Mouse (Mus musculus) layer of hippocampus, adult 9-11 months (tissue): ENCODE results near the gene Myo6.

Source experiments
- DNase-seq: peaks from one replicate; pipeline ENCODE4 v3.0.0; 2022

The Myo6 gene

DNA sequence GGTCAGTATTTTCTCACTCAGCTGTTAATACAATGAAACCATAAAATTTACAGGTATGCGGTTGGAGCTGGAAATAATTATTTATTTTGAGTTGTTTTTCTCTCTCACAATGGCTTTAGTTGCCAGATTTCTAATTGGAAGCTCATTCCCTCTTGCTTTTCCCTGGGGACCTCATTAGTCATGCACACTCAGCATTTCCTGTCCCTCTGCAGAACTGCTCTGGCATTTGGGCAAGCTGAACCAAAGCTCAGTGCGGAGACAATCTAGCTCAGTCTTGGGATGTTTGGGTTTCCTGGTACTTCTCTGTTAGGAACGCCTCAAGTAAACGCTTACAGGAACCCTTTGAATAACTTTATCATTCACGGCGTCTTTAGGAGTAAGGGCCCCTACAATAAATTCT, 76.9 kb downstream of the Myo6 start:
- DNase-seq, result peak; percentile 8

GRCm38 (mm10) chr9:80252146-80252545, 87.3 kb downstream of the Myo6 start:
- no peak for DNase-seq

DNA sequence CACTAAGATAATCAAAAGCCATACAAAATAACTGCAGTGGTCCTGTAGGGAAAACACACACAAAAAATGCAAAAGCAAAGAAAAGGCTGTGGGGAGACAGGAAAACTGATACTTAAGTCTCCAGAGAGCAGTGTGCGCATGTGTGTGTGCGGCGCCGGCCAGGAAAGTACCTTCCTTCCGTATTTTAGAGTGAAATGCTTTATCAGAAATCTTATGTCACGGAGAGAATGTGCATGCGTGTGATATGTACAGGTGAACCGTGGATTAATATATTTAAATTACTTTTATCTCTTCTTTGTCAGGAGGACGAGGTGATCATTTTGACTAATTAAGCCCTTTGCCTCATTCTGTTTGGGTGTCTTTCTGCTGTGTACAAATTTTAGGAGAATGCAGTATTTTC, 88.4 kb downstream of the Myo6 start:
- DNase-seq, result no peak

DNA sequence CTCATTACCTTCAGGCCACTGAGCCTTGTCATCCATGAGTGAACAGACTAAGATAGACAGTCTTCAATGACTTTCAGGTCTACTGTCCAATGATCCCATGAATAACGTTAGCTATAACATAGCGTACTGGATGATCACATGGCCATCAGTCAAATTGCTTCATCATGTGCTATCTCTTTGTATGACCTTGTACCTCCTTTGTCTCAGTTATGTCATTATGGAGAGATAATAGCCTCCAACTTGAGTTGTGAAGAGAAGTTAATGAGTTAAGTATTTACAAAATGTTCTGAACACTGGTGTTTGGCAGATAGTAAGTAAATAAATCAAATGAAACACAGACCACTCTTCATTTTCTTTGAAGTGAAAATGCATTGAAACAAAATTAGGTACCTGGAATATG, 91.7 kb downstream of the Myo6 start:
- no peak for DNase-seq

GRCm38 (mm10) chr9:80258396-80258795, 93.6 kb downstream of the Myo6 start:
- no peak for DNase-seq

DNA sequence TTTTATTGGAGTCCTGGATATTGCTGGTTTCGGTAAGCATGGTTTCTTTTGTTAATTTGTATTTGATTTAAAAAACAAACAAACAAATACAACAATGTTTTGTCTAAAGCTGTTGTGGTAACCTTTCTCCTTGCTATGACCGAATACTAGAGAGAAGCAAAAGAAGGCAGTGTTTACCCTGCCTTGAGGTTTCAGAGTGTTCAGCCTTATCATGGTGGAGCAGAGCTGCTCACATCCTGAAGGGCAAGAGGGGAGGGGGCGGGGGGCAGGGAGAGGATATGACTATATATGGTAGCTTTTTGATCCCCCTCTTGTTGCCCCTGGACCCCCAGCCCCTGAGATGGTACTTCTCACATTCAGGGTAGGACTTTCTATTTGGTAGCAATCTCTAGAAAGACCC, 96.1 kb downstream of the Myo6 start:
- DNase-seq, result no peak

- no peak for DNase-seq
These were observed 97.7 kb downstream of the Myo6 start for GRCm38 (mm10) chr9:80262367-80263026.

DNA sequence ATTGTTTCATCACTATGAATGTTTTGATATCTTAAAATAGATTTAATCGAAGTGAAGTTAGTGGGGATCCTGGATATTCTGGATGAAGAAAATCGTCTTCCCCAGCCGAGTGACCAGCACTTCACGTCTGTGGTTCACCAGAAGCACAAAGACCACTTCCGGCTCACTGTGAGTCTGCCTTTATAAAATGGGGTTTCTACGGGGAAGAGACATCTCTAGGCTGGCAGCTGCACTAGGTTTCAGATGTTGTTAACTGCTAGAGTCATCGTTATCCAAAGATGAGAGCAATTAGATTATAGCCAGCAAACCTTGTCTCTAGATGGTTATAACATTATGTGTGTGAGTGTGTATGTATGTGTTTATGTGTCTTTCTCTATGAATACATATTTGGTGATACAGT, 101.3 kb downstream of the Myo6 start:
- DNase-seq, result no peak

DNA sequence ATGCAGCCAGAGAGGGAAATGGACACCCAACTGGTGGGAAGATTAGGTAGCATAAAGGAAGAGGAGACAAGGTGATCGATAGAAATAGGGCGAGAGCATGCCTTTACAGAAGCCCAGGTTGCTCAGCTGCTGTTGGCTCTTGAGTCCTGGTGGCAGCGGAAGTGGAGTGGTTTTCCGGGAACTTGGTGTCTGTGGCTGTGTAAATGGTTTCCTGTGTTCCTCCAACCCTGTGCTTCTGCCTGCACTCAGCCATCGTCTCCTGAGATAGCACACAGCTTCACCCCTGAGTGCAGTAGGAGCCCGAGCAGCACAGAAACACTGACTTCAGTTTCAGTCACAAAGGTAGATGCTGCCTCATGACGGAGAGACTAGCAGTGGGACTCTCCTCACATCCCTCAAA, 101.7 kb downstream of the Myo6 start:
- no peak for DNase-seq

DNA sequence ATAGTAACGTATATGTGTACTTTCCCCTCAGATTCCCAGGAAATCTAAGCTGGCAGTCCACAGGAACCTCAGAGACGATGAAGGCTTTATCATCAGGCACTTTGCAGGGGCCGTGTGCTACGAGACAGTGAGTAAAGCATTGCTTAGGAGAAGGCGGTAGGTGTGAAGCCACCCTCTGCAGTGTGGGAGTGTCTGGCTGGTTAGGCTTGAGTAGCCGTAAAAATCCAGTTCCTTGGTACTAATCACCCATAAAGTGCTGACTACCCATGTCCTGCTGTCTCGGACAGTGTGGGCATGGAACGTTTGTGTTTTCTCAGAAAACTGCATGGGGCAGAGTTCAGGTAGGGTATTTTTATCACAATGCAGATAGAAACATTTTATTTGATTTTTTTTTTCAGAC, 104.8 kb downstream of the Myo6 start:
- no peak for DNase-seq

- no peak for DNase-seq
These were observed 108.1 kb downstream of the Myo6 start for GRCm38 (mm10) chr9:80272951-80273350.

DNA sequence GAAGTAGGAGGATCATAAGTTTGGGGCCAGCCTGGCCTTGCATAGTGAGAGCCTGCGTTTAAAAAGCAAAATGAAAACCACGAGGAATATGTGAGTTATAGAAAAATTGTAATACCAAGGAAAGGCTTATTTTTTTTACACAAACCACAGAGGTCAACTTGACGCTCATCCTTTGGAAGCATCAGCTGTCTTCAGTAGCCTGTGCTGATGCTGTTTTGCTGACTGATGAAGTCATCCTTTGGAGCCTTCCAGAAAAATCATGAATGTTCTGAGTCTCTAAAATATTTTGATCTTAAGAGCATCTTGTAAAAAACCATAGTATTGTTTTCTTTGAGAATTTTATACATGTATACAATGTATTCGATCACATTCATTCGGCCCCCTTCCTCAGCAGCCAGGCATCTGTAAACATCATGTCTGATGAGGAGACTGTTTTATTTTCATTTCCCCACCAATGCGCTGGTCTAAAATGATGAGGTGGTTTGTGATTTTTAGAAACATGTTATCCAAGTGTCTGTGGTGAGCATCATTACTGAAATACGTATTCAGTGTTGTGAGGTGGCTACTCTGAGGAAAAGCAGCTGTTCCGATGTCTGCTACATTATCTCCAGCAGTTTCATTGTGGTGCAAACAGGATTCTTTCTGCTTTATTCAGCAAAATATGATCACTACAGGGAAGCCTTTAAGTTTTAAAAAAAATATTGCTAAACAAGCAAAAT, 110.4 kb downstream of the Myo6 start:
- no peak for DNase-seq

GRCm38 (mm10) chr9:80275772-80276134, 110.9 kb downstream of the Myo6 start:
- no peak for DNase-seq

DNA sequence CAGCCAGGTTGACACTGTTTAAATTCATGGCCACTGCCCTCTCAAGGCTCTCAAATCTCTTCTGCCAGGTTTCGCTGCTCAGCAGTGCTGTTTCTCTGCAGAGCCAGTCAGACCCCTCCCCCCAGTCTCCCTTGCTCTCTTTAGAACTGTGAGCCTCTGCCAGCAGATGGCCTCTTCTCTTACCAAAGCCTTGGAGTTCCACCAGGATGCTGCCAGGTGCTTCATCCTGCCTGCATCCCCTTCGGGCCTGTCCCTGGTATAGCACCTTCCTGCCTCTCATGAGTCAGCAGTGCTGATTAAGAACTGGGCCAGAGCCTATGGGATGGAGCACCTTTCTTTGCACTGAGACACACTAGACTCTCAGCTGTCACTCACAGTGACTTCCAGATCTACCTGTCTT, 112.3 kb downstream of the Myo6 start:
- peak; percentile 6 for DNase-seq

DNA sequence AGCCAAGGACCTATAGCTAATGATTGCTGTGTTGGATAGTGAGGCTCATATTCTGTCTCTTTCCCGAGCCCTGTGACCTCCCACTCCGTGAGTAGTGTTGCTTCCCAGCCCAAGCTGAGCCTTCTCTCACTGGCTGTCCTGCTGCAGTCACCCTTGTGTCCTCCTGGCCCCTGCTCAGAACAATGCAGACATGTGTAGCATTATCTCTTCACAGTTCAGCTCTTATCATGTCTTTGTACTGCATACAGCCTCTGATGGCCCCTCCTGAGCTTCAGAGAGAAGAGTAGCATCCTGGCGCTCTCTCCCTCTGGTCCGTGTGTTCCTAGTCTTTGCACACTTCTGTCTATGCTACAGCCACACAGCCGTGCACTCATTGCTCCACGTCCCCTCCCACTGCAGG, 112.9 kb downstream of the Myo6 start:
- DNase-seq, result no peak

GRCm38 (mm10) chr9:80280724-80281123, 115.9 kb downstream of the Myo6 start:
- no peak for DNase-seq

- no peak for DNase-seq
These were observed 117.6 kb downstream of the Myo6 start for GRCm38 (mm10) chr9:80282426-80282825.

DNA sequence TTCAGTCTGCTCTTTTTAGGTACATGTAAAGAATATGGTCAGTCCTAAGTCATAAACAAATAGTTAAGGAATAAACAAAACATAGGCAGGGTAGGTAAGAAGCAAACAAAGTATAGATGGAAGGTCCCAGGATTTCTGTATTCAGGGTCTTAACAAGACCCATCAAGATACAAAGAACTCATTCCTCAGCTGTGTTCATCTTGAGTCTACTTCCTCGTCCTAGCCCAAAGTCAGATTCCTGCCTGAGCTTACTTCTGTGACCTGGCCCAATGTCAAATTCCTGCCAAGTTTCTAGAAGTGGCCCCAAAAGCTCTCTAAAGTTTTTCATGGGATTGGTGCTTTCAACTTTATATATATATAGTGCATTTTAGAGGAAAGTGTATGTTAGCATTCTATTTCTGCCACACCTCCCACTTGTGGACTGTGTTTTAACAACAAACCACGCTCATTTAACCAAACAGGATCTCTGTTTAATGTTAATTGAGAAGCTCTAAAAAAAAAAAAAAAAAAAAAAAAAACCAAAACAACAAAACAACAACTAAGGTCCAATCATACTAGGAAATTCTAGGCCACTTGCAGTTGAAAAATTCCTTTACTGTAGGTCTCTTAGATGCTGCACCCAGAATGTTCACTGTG, 119.8 kb downstream of the Myo6 start:
- DNase-seq, result no peak

DNA sequence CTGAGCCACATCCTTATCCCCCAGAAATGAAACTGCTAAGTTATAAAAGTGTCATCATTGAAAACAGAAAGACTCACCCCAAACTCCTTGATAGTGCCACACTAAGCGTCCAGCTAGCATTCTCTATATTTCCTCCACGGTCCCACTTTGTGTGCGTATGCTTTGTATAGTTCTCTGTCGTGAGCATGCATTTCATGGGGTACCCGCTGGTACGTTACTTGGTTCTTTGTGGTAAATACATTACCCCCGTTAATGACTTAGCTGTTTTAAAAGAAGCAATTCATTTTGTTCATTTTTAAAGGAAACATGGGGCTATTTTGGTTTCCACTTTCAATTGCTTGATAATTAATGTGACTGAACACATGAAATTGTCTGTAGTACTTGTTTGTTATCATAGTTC, 122.0 kb downstream of the Myo6 start:
- DNase-seq, result no peak

DNA sequence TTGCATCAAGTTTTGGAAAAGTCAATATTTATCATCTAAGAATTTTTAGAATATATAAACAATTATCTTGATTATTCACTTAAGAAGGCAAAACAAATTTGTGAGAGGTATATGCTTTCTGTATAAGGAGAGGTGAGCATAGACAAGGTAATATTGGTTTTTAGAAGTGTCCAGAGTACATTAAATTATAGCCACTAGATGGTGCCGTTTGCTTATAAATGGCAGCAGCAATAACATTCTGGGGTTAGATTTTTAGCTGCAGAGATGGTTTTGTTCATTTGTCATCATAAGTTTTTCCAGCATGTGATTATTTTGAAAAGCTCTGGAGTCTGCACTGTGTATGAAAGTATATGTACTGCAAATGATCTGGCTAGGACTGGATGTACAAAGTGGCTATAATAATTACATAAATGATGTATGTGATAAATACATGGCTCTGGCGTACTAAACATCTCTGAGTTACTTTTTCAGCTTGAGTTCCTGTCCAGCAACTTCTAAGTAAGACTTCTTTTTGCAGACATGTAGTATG, 128.3 kb downstream of the Myo6 start:
- DNase-seq, result no peak

GRCm38 (mm10) chr9:80296086-80296485, 131.3 kb downstream of the Myo6 start:
- DNase-seq, result no peak

GRCm38 (mm10) chr9:80299031-80299430, 134.2 kb downstream of the Myo6 start:
- no peak for DNase-seq

GRCm38 (mm10) chr9:80303518-80303917, 138.7 kb downstream of the Myo6 start:
- no peak for DNase-seq

DNA sequence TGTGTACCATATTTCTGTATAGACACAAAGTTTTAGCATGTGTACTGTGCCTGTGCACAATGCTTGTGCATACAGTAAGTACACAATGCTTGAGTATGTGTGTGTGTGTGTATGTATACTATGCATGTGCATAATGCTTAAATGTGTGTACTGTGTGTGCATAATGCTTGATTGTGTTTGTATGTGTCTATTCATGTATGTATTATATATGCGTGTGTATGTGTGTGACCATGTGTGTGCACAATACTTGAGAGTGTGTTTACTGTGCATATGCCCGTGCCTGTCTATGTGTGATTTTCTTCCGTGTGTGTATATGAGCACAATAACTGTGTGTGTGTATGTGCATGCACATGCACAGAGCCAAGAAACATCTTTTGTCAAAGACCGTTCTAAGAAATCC, 141.6 kb downstream of the Myo6 start:
- DNase-seq, result no peak
